Mouse (Mus musculus) stomach, postnatal 0 days (tissue): ENCODE measurements around the gene Angel1.
A peak's percentile ranks its signal among the peaks of the same experiment; 100 is the strongest.

Experiments
- CTCF ChIP-seq: IDR thresholded peaks from 2 replicates; pipeline ENCODE4 v1.5.1; 2016; ENCODE audit warnings: antibody characterized with exemption, low read depth, mild to moderate bottlenecking, moderate library complexity
- EP300 ChIP-seq: optimal IDR thresholded peaks from 2 replicates; pipeline ENCODE3; 2016; ENCODE audit warnings: antibody characterized with exemption

- TF ChIP-seq CTCF, result peak; percentile 52
- no peak for TF ChIP-seq EP300
These were observed 60.6 kb downstream of the Angel1 start for GRCm38 (mm10) chr12:86665656-86666055.
